Mouse (Mus musculus): ENCODE results near the gene Cyb5r1. TPM values are rescaled to one million over a fixed set of nuclear protein-coding genes. Genes with fewer than 3 reads are reported as not detected.

Gene Cyb5r1
- polyA plus RNA-seq, 2 experiments = 28.6 to 46.0 TPM

DNA sequence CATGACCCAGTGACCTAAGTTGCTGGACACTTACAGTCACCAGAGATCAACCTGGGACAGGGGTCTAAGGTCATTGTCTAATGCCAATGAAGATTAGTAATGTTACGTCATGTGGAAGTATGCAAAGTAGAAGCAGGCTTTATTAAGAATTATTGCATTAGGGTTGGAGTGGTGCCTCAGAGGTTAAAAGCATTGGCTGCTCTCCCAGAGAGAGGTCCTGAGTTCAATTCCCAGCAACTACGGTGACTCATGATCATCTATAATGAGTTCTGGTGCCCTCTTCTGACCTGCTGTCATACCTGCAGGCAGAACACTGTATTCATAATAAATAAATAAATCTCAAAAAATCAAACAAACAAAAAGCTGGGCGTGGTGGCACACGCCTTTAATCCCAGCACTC lies 44.8 kb downstream of the Cyb5r1 start:
- Histone ChIP-seq H3K4me2 (replicated peaks; ENCODE audit: low read depth, low read length, severe bottlenecking) (no peak overlapping the region), H3K4me3 (replicated peaks; ENCODE audit: low read length) (no peak overlapping the region), H3K9ac (ENCODE audit: low read depth, low read length, severe bottlenecking) (no peak overlapping the region), H3K9me3 (ENCODE audit: control insufficient read depth, low read length) (no peaks in the 10 kb centered on the region), H3K4me1 (ENCODE audit: control insufficient read depth, insufficient read depth, low read length) (0 out of 2 replicates have a peak, but pooled peaks cover 4% of the 10 kb centered on the region), H3K27me3 (ENCODE audit: control insufficient read depth, insufficient read depth, low read length) (no peaks in the 10 kb centered on the region), H3K27ac (replicated peaks; ENCODE audit: low read depth, low read length) (no peak overlapping the region), H3K36me3 (ENCODE audit: control insufficient read depth, insufficient read depth, low read length) (no peaks in the 10 kb centered on the region)
- 90% methylated on average over 4 of the region's 4 CpGs for WGBS
- no peak for DNase-seq (ENCODE audit: low spot score)
- TF ChIP-seq POLR2A (IDR thresholded peaks at IDR 0.05; ENCODE audit: borderline replicate concordance, extremely low read depth, insufficient read depth, insufficient read length) = no peak
- ATAC-seq (ENCODE audit: low FRiP score, low read depth) = no peak

DNA sequence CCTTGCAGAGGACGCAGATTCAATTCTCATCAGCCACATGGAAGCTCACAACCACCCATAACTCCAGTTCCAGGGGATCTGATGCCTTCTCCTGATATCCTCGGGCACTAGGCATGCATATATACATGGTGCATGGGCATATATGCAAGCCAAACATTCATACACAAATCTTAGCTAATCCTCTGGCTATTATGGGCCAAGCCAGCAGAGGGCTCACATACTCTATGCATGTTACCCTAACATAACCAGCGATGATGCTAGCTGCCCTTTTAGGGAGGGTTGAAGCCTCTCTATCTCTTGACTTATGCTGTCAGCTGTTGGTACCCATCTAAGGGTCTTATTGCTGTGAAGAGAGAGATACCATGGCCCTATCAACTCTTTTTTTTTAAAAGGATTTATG lies 45.6 kb downstream of the Cyb5r1 start:
- ATAC-seq (ENCODE audit: low FRiP score, low read depth) = no peak
- TF ChIP-seq POLR2A (IDR thresholded peaks at IDR 0.05; ENCODE audit: borderline replicate concordance, extremely low read depth, insufficient read depth, insufficient read length) = no peak
- H3K36me3 ChIP-seq (ENCODE audit: control insufficient read depth, insufficient read depth, low read length) = no peaks in the 10 kb centered on the region
- no peaks in the 10 kb centered on the region for H3K27me3 ChIP-seq (ENCODE audit: control insufficient read depth, insufficient read depth, low read length)
- no peak overlapping the region for H3K9ac ChIP-seq (ENCODE audit: low read depth, low read length, severe bottlenecking)
- H3K9me3 ChIP-seq (ENCODE audit: control insufficient read depth, low read length) = no peaks in the 10 kb centered on the region
- no peak overlapping the region for H3K4me2 ChIP-seq (replicated peaks; ENCODE audit: low read depth, low read length, severe bottlenecking)
- H3K4me1 ChIP-seq (ENCODE audit: control insufficient read depth, insufficient read depth, low read length) = peaks cover 6% of the 10 kb centered on the region
- H3K4me3 ChIP-seq (replicated peaks; ENCODE audit: low read length) = no peak overlapping the region
- peak; percentile 41 for DNase-seq (ENCODE audit: low spot score)
- H3K27ac ChIP-seq (replicated peaks; ENCODE audit: low read depth, low read length) = no peak overlapping the region
- 52% methylated on average over 3 of the region's 3 CpGs for WGBS

GRCm38 (mm10) chr1:134454904-134455824 lies 49.8 kb downstream of the Cyb5r1 start, which contains the start of gene Klhl12:
Klhl12 (plus strand) TSS chr1:134455531.
- Histone ChIP-seq H3K4me1 (ENCODE audit: control insufficient read depth, insufficient read depth, low read length) (peaks cover 14% of the 10 kb centered on the region), H3K27me3 (ENCODE audit: control insufficient read depth, insufficient read depth, low read length) (no peaks in the 10 kb centered on the region), H3K9me3 (ENCODE audit: control insufficient read depth, low read length) (no peaks in the 10 kb centered on the region), H3K9ac (ENCODE audit: low read depth, low read length, severe bottlenecking) (peak within 1 kb of the TSS; percentile 81), H3K4me2 (replicated peaks; ENCODE audit: low read depth, low read length, severe bottlenecking) (peak within 1 kb of the TSS; percentile 79), H3K27ac (replicated peaks; ENCODE audit: low read depth, low read length) (peak within 1 kb of the TSS; percentile 73), H3K4me3 (replicated peaks; ENCODE audit: low read length) (peak within 1 kb of the TSS; percentile 63), H3K36me3 (ENCODE audit: control insufficient read depth, insufficient read depth, low read length) (peaks cover 20% of the 10 kb centered on the region)
- peak; percentile 74; the same call in 1 of the 2 replicates for TF ChIP-seq POLR2A (IDR thresholded peaks at IDR 0.05; ENCODE audit: borderline replicate concordance, extremely low read depth, insufficient read depth, insufficient read length)
- WGBS = 1% methylated on average over 61 of the region's 61 CpGs
- DNase-seq (ENCODE audit: low spot score) (peak; percentile 85), ATAC-seq (ENCODE audit: low FRiP score, low read depth) (peak; percentile 96)

DNA sequence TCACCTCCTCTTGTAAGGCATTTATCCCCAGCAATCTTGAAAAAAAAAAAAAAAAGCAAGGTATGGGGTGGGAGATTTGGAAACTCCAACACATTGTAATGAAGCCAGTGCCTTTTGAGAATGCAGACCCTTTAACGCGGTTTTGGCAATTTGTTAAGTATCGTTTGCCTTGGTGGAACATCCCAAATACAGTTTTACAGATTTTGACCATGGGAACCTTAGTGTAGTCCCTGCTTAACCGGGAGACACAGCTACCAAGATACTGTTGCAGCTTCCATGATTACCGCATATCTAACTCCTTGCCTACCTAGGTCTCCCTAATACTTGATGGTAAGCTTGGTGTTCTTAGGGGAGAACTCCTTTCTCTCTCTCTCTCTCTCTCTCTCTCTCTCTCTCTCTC lies 50.7 kb downstream of the Cyb5r1 start:
- Histone ChIP-seq H3K27me3 (ENCODE audit: control insufficient read depth, insufficient read depth, low read length) (no peaks in the 10 kb centered on the region), H3K4me1 (ENCODE audit: control insufficient read depth, insufficient read depth, low read length) (peaks cover 14% of the 10 kb centered on the region), H3K27ac (replicated peaks; ENCODE audit: low read depth, low read length) (no peak overlapping the region), H3K9me3 (ENCODE audit: control insufficient read depth, low read length) (no peaks in the 10 kb centered on the region), H3K4me3 (replicated peaks; ENCODE audit: low read length) (peak overlapping the region; percentile 63), H3K4me2 (replicated peaks; ENCODE audit: low read depth, low read length, severe bottlenecking) (peak overlapping the region; percentile 79), H3K36me3 (ENCODE audit: control insufficient read depth, insufficient read depth, low read length) (peaks cover 29% of the 10 kb centered on the region), H3K9ac (ENCODE audit: low read depth, low read length, severe bottlenecking) (peak overlapping the region; percentile 81)
- DNase-seq (ENCODE audit: low spot score) (no peak), ATAC-seq (ENCODE audit: low FRiP score, low read depth) (no peak)
- TF ChIP-seq POLR2A (IDR thresholded peaks at IDR 0.05; ENCODE audit: borderline replicate concordance, extremely low read depth, insufficient read depth, insufficient read length) = no peak
- WGBS = 21% methylated on average over 5 of the region's 5 CpGs

DNA sequence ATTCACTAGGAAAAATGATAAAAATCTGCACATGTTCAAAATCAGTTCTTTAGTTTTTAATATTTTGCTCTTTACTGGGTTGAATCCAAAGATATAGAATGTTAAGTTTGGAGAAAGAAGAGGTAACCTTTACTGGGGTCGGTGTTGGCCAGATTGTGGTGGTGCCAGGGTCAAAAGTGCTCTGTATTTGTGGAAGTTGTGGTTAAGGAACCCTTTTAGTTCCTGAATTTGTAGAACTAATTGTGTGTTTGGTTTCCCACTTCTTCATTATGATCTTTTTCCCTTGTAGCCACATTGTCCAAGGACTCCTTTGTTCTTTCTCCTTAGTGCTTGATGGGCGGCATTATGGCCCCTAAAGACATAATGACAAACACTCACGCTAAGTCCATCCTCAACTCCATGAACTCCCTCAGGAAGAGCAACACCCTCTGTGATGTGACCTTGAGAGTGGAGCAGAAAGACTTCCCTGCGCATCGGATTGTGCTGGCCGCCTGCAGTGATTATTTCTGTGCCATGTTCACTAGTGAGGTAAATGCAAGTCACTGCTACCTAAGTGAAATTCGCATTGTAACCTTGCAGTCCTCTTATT lies 52.9 kb downstream of the Cyb5r1 start:
- H3K27me3 ChIP-seq (ENCODE audit: control insufficient read depth, insufficient read depth, low read length) = no peaks in the 10 kb centered on the region
- no peak for ATAC-seq (ENCODE audit: low FRiP score, low read depth)
- no peak for DNase-seq (ENCODE audit: low spot score)
- H3K9me3 ChIP-seq (ENCODE audit: control insufficient read depth, low read length) = no peaks in the 10 kb centered on the region
- H3K9ac ChIP-seq (ENCODE audit: low read depth, low read length, severe bottlenecking) = no peak overlapping the region
- no peak overlapping the region for H3K4me2 ChIP-seq (replicated peaks; ENCODE audit: low read depth, low read length, severe bottlenecking)
- TF ChIP-seq POLR2A (IDR thresholded peaks at IDR 0.05; ENCODE audit: borderline replicate concordance, extremely low read depth, insufficient read depth, insufficient read length) = no peak
- H3K36me3 ChIP-seq (ENCODE audit: control insufficient read depth, insufficient read depth, low read length) = peaks cover 48% of the 10 kb centered on the region
- 90% methylated on average over 7 of the region's 7 CpGs for WGBS
- H3K4me1 ChIP-seq (ENCODE audit: control insufficient read depth, insufficient read depth, low read length) = peaks cover 14% of the 10 kb centered on the region
- no peak overlapping the region for H3K27ac ChIP-seq (replicated peaks; ENCODE audit: low read depth, low read length)
- H3K4me3 ChIP-seq (replicated peaks; ENCODE audit: low read length) = no peak overlapping the region
